Mouse (Mus musculus) kidney, postnatal 36 days (tissue): ENCODE results near the gene Dhcr7.

ENCODE experiments used
- DNase-seq, 2 experiments: peaks; one replicate each; pipeline ENCODE4 v3.0.0; 2021 to 2022; ENCODE audit warnings: mixed read lengths in 2 of 2

The Dhcr7 gene

GRCm38 (mm10) chr7:143822375-143823265 is at the start of gene Dhcr7, which contains the start of gene Nadsyn1:
Gene Dhcr7, plus strand, starts transcription at chr7:143823145.
Gene Nadsyn1, minus strand, starts transcription at chr7:143822849.
- DNase-seq: peak; percentile 99 to 100

GRCm38 (mm10) chr7:143776137-143776536 is 46.8 kb upstream of the Dhcr7 start:
- DNase-seq: peak; percentile 48 to 68

GRCm38 (mm10) chr7:143777375-143777774 is 45.6 kb upstream of the Dhcr7 start:
- DNase-seq: peak; percentile 49 to 68

- peak in 1 of 2 experiments; percentile 30 for DNase-seq
These were observed 39.5 kb upstream of the Dhcr7 start for GRCm38 (mm10) chr7:143783378-143783995.

GRCm38 (mm10) chr7:143783996-143784829 is 38.7 kb upstream of the Dhcr7 start, which contains the start of gene Mrgpre:
Gene Mrgpre, minus strand, starts transcription at chr7:143784500.
- peak; percentile 87 to 92 for DNase-seq

- peak; percentile 43 to 56 for DNase-seq
These were observed 30.5 kb upstream of the Dhcr7 start for GRCm38 (mm10) chr7:143792336-143792985.

GRCm38 (mm10) chr7:143793121-143793520 is 29.8 kb upstream of the Dhcr7 start:
- DNase-seq: peak; percentile 80 to 88

- no peak for DNase-seq
These were observed 24.2 kb upstream of the Dhcr7 start for GRCm38 (mm10) chr7:143798783-143799182.

GRCm38 (mm10) chr7:143800770-143801169 is 22.2 kb upstream of the Dhcr7 start:
- no peak for DNase-seq

GRCm38 (mm10) chr7:143801195-143802065 is 21.5 kb upstream of the Dhcr7 start:
- no peak for DNase-seq

GRCm38 (mm10) chr7:143805199-143805624 is 17.7 kb upstream of the Dhcr7 start:
- peak; percentile 46 to 62 for DNase-seq

- DNase-seq: peak in 1 of 2 experiments; percentile 66
These were observed 14.0 kb upstream of the Dhcr7 start for GRCm38 (mm10) chr7:143808909-143809308.

GRCm38 (mm10) chr7:143819201-143819600 is 3.7 kb upstream of the Dhcr7 start:
- peak; percentile 25 to 39 for DNase-seq

- DNase-seq: peak in 1 of 2 experiments; percentile 41
These were observed 1.7 kb upstream of the Dhcr7 start for GRCm38 (mm10) chr7:143821241-143821640.

- DNase-seq: peak in 1 of 2 experiments; percentile 16
These were observed 291 bp downstream of the Dhcr7 start for GRCm38 (mm10) chr7:143823266-143823605.

GRCm38 (mm10) chr7:143826985-143827384 is 4.0 kb downstream of the Dhcr7 start:
- DNase-seq: no peak

- DNase-seq: peak; percentile 95 to 96
These were observed 6.8 kb downstream of the Dhcr7 start for GRCm38 (mm10) chr7:143829504-143830331.

- no peak for DNase-seq
These were observed 7.5 kb downstream of the Dhcr7 start for GRCm38 (mm10) chr7:143830399-143830798.

- DNase-seq: no peak
These were observed 9.3 kb downstream of the Dhcr7 start for GRCm38 (mm10) chr7:143832196-143832595.

GRCm38 (mm10) chr7:143832611-143833010 is 9.7 kb downstream of the Dhcr7 start:
- DNase-seq: no peak
